9 mouse cellular contexts compared by ENCODE assay signal in the genomic region with DNA sequence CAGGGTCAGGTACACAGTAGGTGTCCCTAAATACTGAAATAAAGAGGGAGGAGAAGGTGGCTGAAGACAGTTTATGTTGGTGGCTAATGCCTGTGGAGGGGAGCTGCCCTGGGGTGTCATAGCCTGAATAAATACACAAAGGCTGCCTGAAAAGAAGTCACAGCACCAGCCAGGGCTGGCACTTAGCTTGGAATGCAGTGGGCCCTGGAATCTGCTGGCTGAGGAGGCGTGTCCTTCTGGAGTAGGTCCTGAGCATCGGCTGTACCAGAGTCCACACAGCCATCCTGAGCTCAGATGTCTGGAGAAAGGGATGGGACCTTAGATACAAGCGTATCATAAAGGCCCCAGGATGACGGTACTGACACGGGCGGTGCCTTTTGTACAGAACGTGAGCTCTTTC. TPM values are rescaled to one million over a fixed set of nuclear protein-coding genes. Genes with fewer than 3 reads are reported as not detected.
A peak's percentile ranks its signal among the peaks of the same experiment; 100 is the strongest.
DNase-seq lines count a peak whose midpoint lies in the region; ATAC-seq lines count a peak whose summit lies in the region.
"Had no signal": no experiment of that assay in that cellular context is flagged by ENCODE, and none has a peak within 500 bp of the region (broad histone marks: within the 10 kb centered on the region; RNA-seq: fewer than 3 reads in every experiment).

No protein-coding gene starts in this region.

- peaks cover 57% of the 10 kb centered on the region for H3K4me1 ChIP-seq in heart, embryonic 10.5 days
- H3K4me1 ChIP-seq in embryonic facial prominence, embryonic 10.5 days: peaks cover 46% of the 10 kb centered on the region

- no peaks in the 10 kb centered on the region for H3K27me3 ChIP-seq in heart, embryonic 10.5 days (ENCODE audit: insufficient read depth, poor library complexity, severe bottlenecking)
- H3K27me3 ChIP-seq in embryonic facial prominence, embryonic 10.5 days (replicated peaks; ENCODE audit: low read depth, poor library complexity, severe bottlenecking): peaks cover 7% of the 10 kb centered on the region
- H3K27me3 ChIP-seq: CH12.LX had no signal

- no peaks in the 10 kb centered on the region for H3K9me3 ChIP-seq in heart, embryonic 10.5 days
- H3K9me3 ChIP-seq in embryonic facial prominence, embryonic 10.5 days: 0 out of 2 replicates have a peak, but pooled peaks cover 2% of the 10 kb centered on the region

- no peak for DNase-seq in heart, embryonic 10.5 days (ENCODE audit: low spot score)
- no peak for DNase-seq in heart, postnatal 14 days
- no peak for DNase-seq in embryonic facial prominence, embryonic 10.5 days (ENCODE audit: low spot score)
- peak; percentile 69 for DNase-seq in kidney, postnatal 14 days
- DNase-seq in layer of hippocampus, adult 9-11 months: no peak
- no peak for DNase-seq in frontal cortex, adult 2 months (ENCODE audit: extremely low spot score in 1 of 2, low spot score in 1 of 2)

- H3K79me2 ChIP-seq in macrophage (ENCODE audit: inconsistent target): peaks cover 30% of the 10 kb centered on the region

- intact Hi-C loops in heart, postnatal 14 days (cut with DNase I): no loop called here

- 57% methylated on average over 7 of the region's 7 CpGs for WGBS in heart, embryonic 10.5 days
- 71% methylated on average over 7 of the region's 7 CpGs for WGBS in embryonic facial prominence, embryonic 10.5 days
- 96% methylated on average over 7 of the region's 7 CpGs for WGBS in macrophage (ENCODE audit: missing documents)

- H3K27ac ChIP-seq in heart, embryonic 10.5 days: peak overlapping the region; percentile 93
- peak overlapping the region; percentile 40; the same call in 1 of the 2 replicates for H3K27ac ChIP-seq in embryonic facial prominence, embryonic 10.5 days (replicated peaks)
- peak overlapping the region; percentile 88; the same call in 1 of the 2 replicates for H3K27ac ChIP-seq in macrophage

- H3K4me3 ChIP-seq in heart, embryonic 10.5 days: no peak overlapping the region
- no peak overlapping the region for H3K4me3 ChIP-seq in embryonic facial prominence, embryonic 10.5 days
- H3K4me3 ChIP-seq in macrophage (ENCODE audit: inconsistent target): no peak overlapping the region

- no peak for ATAC-seq in megakaryocyte progenitor cell, adult 5-6 weeks (replicated peaks; ENCODE audit: poor library complexity)

- H3K36me3 ChIP-seq in heart, embryonic 10.5 days: peaks cover 14% of the 10 kb centered on the region
- peaks cover 10% of the 10 kb centered on the region for H3K36me3 ChIP-seq in embryonic facial prominence, embryonic 10.5 days (replicated peaks)
- peaks cover 7% of the 10 kb centered on the region; the same call in 1 of the 2 replicates for H3K36me3 ChIP-seq in macrophage (ENCODE audit: inconsistent target)

RNA-seq across cellular contexts. Expression of gene Sertad1, which starts 5.1 kb away (rescaled TPM):
- 34.8 and 38.9 TPM in 2 replicates for polyA plus RNA-seq in heart, embryonic 10.5 days (2016; fragmentation: Nextera tagmentation; extraction: Ambion mirVana)
- 10 to 100 TPM; 10.9 to 11.4 TPM for total RNA-seq in heart, postnatal 14 days (2021)
- polyA plus RNA-seq in embryonic facial prominence, embryonic 10.5 days (2016; fragmentation: Nextera tagmentation; extraction: Ambion mirVana): 24.0 and 25.1 TPM in 2 replicates
- total RNA-seq in macrophage (2018; cell fraction: chromatin; rRNA removed): 10 to 100 TPM in 25 of 26 experiments, 1 to 10 TPM in 1; 7.6 to 29.7 (median 19.0) TPM
- total RNA-seq in macrophage (2018; cell fraction: cytosol; rRNA removed): 10 to 100 TPM; 30.9 to 68.3 (median 41.2) TPM
- 10 to 100 TPM; 18.1 to 55.2 (median 28.5) TPM for total RNA-seq in macrophage (2018; cell fraction: nucleus; rRNA removed)
- 16.5 to 37.7 TPM (median 28.9 TPM) in 3 replicates for polyA plus RNA-seq in macrophage (2018)
- 9.2 and 12.5 TPM in 2 replicates for total RNA-seq in megakaryocyte progenitor cell, adult 5-6 weeks (2015)
- total RNA-seq in megakaryocyte progenitor cell, adult 5-6 weeks (2017): 5.9 and 6.8 TPM in 2 replicates
- 14.0 and 16.9 TPM in 2 replicates for polyA plus RNA-seq in frontal cortex, adult 2 months (2012; rRNA removed)

RNA-seq across cellular contexts. Expression of gene Prx, which starts 7.3 kb away (rescaled TPM):
- polyA plus RNA-seq in heart, embryonic 10.5 days (2016; fragmentation: Nextera tagmentation; extraction: Ambion mirVana): 2.4 and 2.8 TPM in 2 replicates
- 1 to 10 TPM; 1.4 to 2.8 TPM for total RNA-seq in heart, postnatal 14 days (2021)
- polyA plus RNA-seq in embryonic facial prominence, embryonic 10.5 days (2016; fragmentation: Nextera tagmentation; extraction: Ambion mirVana): 3.8 and 4.2 TPM in 2 replicates
- 1 to 10 TPM in 3 of 26 experiments, under 1 TPM in 18, not detected in 5; 0.20 to 1.3 (median 0.63) TPM for total RNA-seq in macrophage (2018; cell fraction: chromatin; rRNA removed)
- total RNA-seq in macrophage (2018; cell fraction: cytosol; rRNA removed): under 1 TPM; 0.05 to 0.37 (median 0.17) TPM
- total RNA-seq in macrophage (2018; cell fraction: nucleus; rRNA removed): 1 to 10 TPM in 3 of 26 experiments, under 1 TPM in 21, not detected in 2; 0.15 to 1.1 (median 0.53) TPM
- 0.20 to 0.30 TPM (median 0.22 TPM) in 3 replicates for polyA plus RNA-seq in macrophage (2018)
- 0.52 and 0.68 TPM in 2 replicates for total RNA-seq in megakaryocyte progenitor cell, adult 5-6 weeks (2015)
- 0.75 and 0.81 TPM in 2 replicates for total RNA-seq in megakaryocyte progenitor cell, adult 5-6 weeks (2017)
- polyA plus RNA-seq in frontal cortex, adult 2 months (2012; rRNA removed): 0.29 and 0.46 TPM in 2 replicates

RNA-seq across cellular contexts. Expression of gene Sertad3, which starts 18.3 kb away (rescaled TPM):
- 19.0 and 23.8 TPM in 2 replicates for polyA plus RNA-seq in heart, embryonic 10.5 days (2016; fragmentation: Nextera tagmentation; extraction: Ambion mirVana)
- total RNA-seq in heart, postnatal 14 days (2021): 1 to 10 TPM; 7.6 to 8.5 TPM
- 26.2 and 26.5 TPM in 2 replicates for polyA plus RNA-seq in embryonic facial prominence, embryonic 10.5 days (2016; fragmentation: Nextera tagmentation; extraction: Ambion mirVana)
- 10 to 100 TPM in 5 of 26 experiments, 1 to 10 TPM in 16, under 1 TPM in 2, not detected in 3; 0.73 to 15.2 (median 5.4) TPM for total RNA-seq in macrophage (2018; cell fraction: chromatin; rRNA removed)
- 10 to 100 TPM in 20 of 26 experiments, 1 to 10 TPM in 6; 1.5 to 25.1 (median 15.3) TPM for total RNA-seq in macrophage (2018; cell fraction: cytosol; rRNA removed)
- total RNA-seq in macrophage (2018; cell fraction: nucleus; rRNA removed): 10 to 100 TPM in 12 of 26 experiments, 1 to 10 TPM in 14; 1.6 to 37.4 (median 9.6) TPM
- 9.9 to 24.4 TPM (median 12.1 TPM) in 3 replicates for polyA plus RNA-seq in macrophage (2018)
- 2.5 and 2.9 TPM in 2 replicates for total RNA-seq in megakaryocyte progenitor cell, adult 5-6 weeks (2015)
- 6.1 and 7.6 TPM in 2 replicates for total RNA-seq in megakaryocyte progenitor cell, adult 5-6 weeks (2017)
- polyA plus RNA-seq in frontal cortex, adult 2 months (2012; rRNA removed): 3.8 and 5.0 TPM in 2 replicates

RNA-seq across cellular contexts. Expression of gene Hipk4, which starts 31.2 kb away (rescaled TPM):
- polyA plus RNA-seq in heart, embryonic 10.5 days (2016; fragmentation: Nextera tagmentation; extraction: Ambion mirVana): 0.54 and 0.59 TPM in 2 replicates
- total RNA-seq in heart, postnatal 14 days (2021): under 1 TPM; 0.32 to 0.55 TPM
- polyA plus RNA-seq in embryonic facial prominence, embryonic 10.5 days (2016; fragmentation: Nextera tagmentation; extraction: Ambion mirVana): 0.45 and 0.60 TPM in 2 replicates
- total RNA-seq in macrophage (2018; cell fraction: chromatin; rRNA removed): under 1 TPM in 14 of 26 experiments, not detected in 12; 0.25 to 0.86 (median 0.51) TPM
- total RNA-seq in macrophage (2018; cell fraction: cytosol; rRNA removed): not detected
- under 1 TPM in 5 of 26 experiments, not detected in 21; 0.17 to 0.41 (median 0.30) TPM for total RNA-seq in macrophage (2018; cell fraction: nucleus; rRNA removed)
- polyA plus RNA-seq in macrophage (2018): 0.04 TPM in 1 of 3 replicates, not detected in the others
- 0.10 and 0.25 TPM in 2 replicates for total RNA-seq in megakaryocyte progenitor cell, adult 5-6 weeks (2015)
- 0.07 and 0.29 TPM in 2 replicates for total RNA-seq in megakaryocyte progenitor cell, adult 5-6 weeks (2017)
- 0.44 and 0.66 TPM in 2 replicates for polyA plus RNA-seq in frontal cortex, adult 2 months (2012; rRNA removed)

RNA-seq across cellular contexts. Expression of gene Blvrb, which starts 44.1 kb away (rescaled TPM):
- 88.8 and 94.6 TPM in 2 replicates for polyA plus RNA-seq in heart, embryonic 10.5 days (2016; fragmentation: Nextera tagmentation; extraction: Ambion mirVana)
- total RNA-seq in heart, postnatal 14 days (2021): 10 to 100 TPM; 34.3 to 34.9 TPM
- 31.9 and 35.2 TPM in 2 replicates for polyA plus RNA-seq in embryonic facial prominence, embryonic 10.5 days (2016; fragmentation: Nextera tagmentation; extraction: Ambion mirVana)
- 100 to 1,000 TPM in 15 of 26 experiments, 10 to 100 TPM in 11; 19.9 to 251 (median 118) TPM for total RNA-seq in macrophage (2018; cell fraction: chromatin; rRNA removed)
- total RNA-seq in macrophage (2018; cell fraction: cytosol; rRNA removed): 100 to 1,000 TPM; 176 to 279 (median 229) TPM
- total RNA-seq in macrophage (2018; cell fraction: nucleus; rRNA removed): 100 to 1,000 TPM in 13 of 26 experiments, 10 to 100 TPM in 13; 45.0 to 228 (median 101) TPM
- polyA plus RNA-seq in macrophage (2018): 251 to 318 TPM (median 262 TPM) in 3 replicates
- total RNA-seq in megakaryocyte progenitor cell, adult 5-6 weeks (2015): 31.8 and 53.4 TPM in 2 replicates
- 21.2 and 30.2 TPM in 2 replicates for total RNA-seq in megakaryocyte progenitor cell, adult 5-6 weeks (2017)
- 21.4 and 23.6 TPM in 2 replicates for polyA plus RNA-seq in frontal cortex, adult 2 months (2012; rRNA removed)

Comparison
In these comparisons a context has a peak if more than half of its experiments do, and no peak if none do; other contexts are left out.
1. H3K27ac ChIP-seq: peak in every context shown above with its lines; median percentile 93 in heart, embryonic 10.5 days; 88 in macrophage; 40 in embryonic facial prominence, embryonic 10.5 days.